Mouse (Mus musculus): ENCODE data around the gene Parp1. TPM values are rescaled to one million over a fixed set of nuclear protein-coding genes. Genes with fewer than 3 reads are reported as not detected.
A peak's percentile ranks its signal among the peaks of the same experiment; 100 is the strongest.

Parp1 gene
- 57.3 and 63.8 TPM in 2 replicates for polyA plus RNA-seq (2012; rRNA removed)

GRCm38 (mm10) chr1:180568761-180569452, at the start of gene Parp1:
Parp1 (plus strand) TSS chr1:180568924.
- DNase-seq (ENCODE audit: extremely low spot score in 1 of 2, low spot score in 1 of 2): peak; percentile 90 to 97

- no peak for DNase-seq (ENCODE audit: extremely low spot score in 1 of 2, low spot score in 1 of 2)
Measured at GRCm38 (mm10) chr1:180519520-180519919, 49.2 kb upstream of the Parp1 start.

- peak; percentile 84 to 91 for DNase-seq (ENCODE audit: extremely low spot score in 1 of 2, low spot score in 1 of 2)
Measured at GRCm38 (mm10) chr1:180520190-180520589, 48.5 kb upstream of the Parp1 start.

- DNase-seq (ENCODE audit: extremely low spot score in 1 of 2, low spot score in 1 of 2): no peak
Measured at GRCm38 (mm10) chr1:180523320-180523719, 45.4 kb upstream of the Parp1 start.

GRCm38 (mm10) chr1:180525301-180525700, 43.4 kb upstream of the Parp1 start:
- DNase-seq (ENCODE audit: extremely low spot score in 1 of 2, low spot score in 1 of 2): no peak

GRCm38 (mm10) chr1:180529847-180530246, 38.9 kb upstream of the Parp1 start:
- no peak for DNase-seq (ENCODE audit: extremely low spot score in 1 of 2, low spot score in 1 of 2)

- no peak for DNase-seq (ENCODE audit: extremely low spot score in 1 of 2, low spot score in 1 of 2)
Measured at GRCm38 (mm10) chr1:180530457-180531263, 38.1 kb upstream of the Parp1 start.

GRCm38 (mm10) chr1:180532671-180533070, 36.1 kb upstream of the Parp1 start:
- DNase-seq (ENCODE audit: extremely low spot score in 1 of 2, low spot score in 1 of 2): no peak

GRCm38 (mm10) chr1:180536719-180537118, 32.0 kb upstream of the Parp1 start:
- DNase-seq (ENCODE audit: extremely low spot score in 1 of 2, low spot score in 1 of 2): no peak

GRCm38 (mm10) chr1:180541251-180541650, 27.5 kb upstream of the Parp1 start:
- DNase-seq (ENCODE audit: extremely low spot score in 1 of 2, low spot score in 1 of 2): no peak

- DNase-seq (ENCODE audit: extremely low spot score in 1 of 2, low spot score in 1 of 2): no peak
Measured at GRCm38 (mm10) chr1:180541883-180542711, 26.6 kb upstream of the Parp1 start.

- no peak for DNase-seq (ENCODE audit: extremely low spot score in 1 of 2, low spot score in 1 of 2)
Measured at GRCm38 (mm10) chr1:180542712-180543371, 25.9 kb upstream of the Parp1 start.

- no peak for DNase-seq (ENCODE audit: extremely low spot score in 1 of 2, low spot score in 1 of 2)
Measured at GRCm38 (mm10) chr1:180545918-180546545, 22.7 kb upstream of the Parp1 start.

GRCm38 (mm10) chr1:180546798-180547750, 21.6 kb upstream of the Parp1 start:
- DNase-seq (ENCODE audit: extremely low spot score in 1 of 2, low spot score in 1 of 2): no peak

- DNase-seq (ENCODE audit: extremely low spot score in 1 of 2, low spot score in 1 of 2): no peak
Measured at GRCm38 (mm10) chr1:180547751-180548669, 20.7 kb upstream of the Parp1 start.

- DNase-seq (ENCODE audit: extremely low spot score in 1 of 2, low spot score in 1 of 2): peak; percentile 49 to 63
Measured at GRCm38 (mm10) chr1:180549539-180550308, 19.0 kb upstream of the Parp1 start.

- peak in 1 of 2 experiments; percentile 64 for DNase-seq (ENCODE audit: extremely low spot score in 1 of 2, low spot score in 1 of 2)
Measured at GRCm38 (mm10) chr1:180550770-180551169, 18.0 kb upstream of the Parp1 start.
